Mouse (Mus musculus) kidney, postnatal 0 days (tissue): ENCODE measurements around the gene Srsf11. TPM values are rescaled to one million over a fixed set of nuclear protein-coding genes. Genes with fewer than 3 reads are reported as not detected.

Experiments
- ATAC-seq: fragments of 200-750 bp; cut with Nextera tagmentation; replicated peaks from 2 replicates; pipeline ENCODE4 v1.8.0; 2017; ENCODE audit warnings: low read depth, moderate number of reproducible peaks, moderate TSS enrichment, moderate library complexity; ENCODE audit not compliant: low FRiP score
- DNase-seq: peaks from one replicate; pipeline ENCODE4 v3.0.0-alpha.2; 2016; ENCODE audit warnings: low spot score
- H3K27ac ChIP-seq: fragments of 300-500 bp; sonication (generic); 2 replicates; pipeline ENCODE4 v1.5.1; 2014; ENCODE audit warnings: mild to moderate bottlenecking
- H3K27me3 ChIP-seq: fragments of 300-500 bp; sonication (generic); 2 replicates; pipeline ENCODE4 v1.6.1; 2014; ENCODE audit warnings: low read length, mixed read lengths; ENCODE audit not compliant: insufficient read depth
- H3K36me3 ChIP-seq: fragments of 300-500 bp; sonication (generic); 2 replicates; pipeline ENCODE4 v1.6.1; 2014; ENCODE audit warnings: low read length, mixed read lengths; ENCODE audit not compliant: insufficient read depth
- H3K4me1 ChIP-seq: fragments of 300-500 bp; sonication (generic); replicated peaks from 2 replicates; pipeline ENCODE4 v1.6.1; 2014; ENCODE audit warnings: antibody characterized with exemption, low read length, mixed read lengths; ENCODE audit not compliant: insufficient read depth
- H3K4me2 ChIP-seq: fragments of 300-500 bp; sonication (generic); 2 replicates; pipeline ENCODE4 v1.6.1; 2014; ENCODE audit warnings: mild to moderate bottlenecking, low read length, moderate library complexity, mixed read lengths
- H3K4me3 ChIP-seq: fragments of 300-500 bp; sonication (generic); replicated peaks from 2 replicates; pipeline ENCODE4 v1.5.1; 2014; ENCODE audit warnings: low read depth, low read length
- H3K9ac ChIP-seq: fragments of 300-500 bp; sonication (generic); 2 replicates; pipeline ENCODE4 v1.6.1; 2014; ENCODE audit warnings: low read depth, low read length
- H3K9me3 ChIP-seq: fragments of 300-500 bp; sonication (generic); replicated peaks from 2 replicates; pipeline ENCODE4 v1.6.1; 2016; ENCODE audit warnings: low read length, inconsistent platforms, mixed read lengths
- CTCF ChIP-seq: IDR thresholded peaks from 2 replicates; pipeline ENCODE4 v1.5.1; 2016; ENCODE audit warnings: antibody characterized with exemption, low read depth, mild to moderate bottlenecking, moderate library complexity
- WGBS: fragments of 180-500 bp; shearing (Covaris S2); extraction: QIAGEN DNeasy Blood & Tissue Kit; methylation state at CpG from one replicate; pipeline ENCODE4 v1.1.7; 2014; 5-methylcytosine and 5-hydroxymethylcytosine counted together
- polyA plus RNA-seq: library from polyadenylated mRNA; unstranded; fragments of >200 nt; fragmentation: Nextera tagmentation; extraction: Ambion mirVana; gene quantifications from 2 replicates; pipeline ENCODE4 v1.2.1, GENCODE M21; 2015

The Srsf11 gene
- polyA plus RNA-seq: 238 and 277 TPM in 2 replicates

- Histone ChIP-seq H3K4me3 (peak within 1 kb of the TSS; percentile 80), H3K9me3 (no peaks in the 10 kb centered on the region), H3K27ac (peak within 1 kb of the TSS; percentile 87), H3K9ac (peak within 1 kb of the TSS; percentile 83), H3K27me3 (no peaks in the 10 kb centered on the region), H3K4me1 (0 out of 2 replicates have a peak, but pooled peaks cover 5% of the 10 kb centered on the region), H3K36me3 (no peaks in the 10 kb centered on the region), H3K4me2 (peak within 1 kb of the TSS; percentile 64)
- under 1% methylated on average over 55 of the region's 55 CpGs for WGBS
- ATAC-seq (peak; percentile 97), DNase-seq (peak; percentile 97)
- no peak for TF ChIP-seq CTCF
Observed at GRCm38 (mm10) chr3:158036329-158036988, at the start of gene Srsf11, which contains the start of gene Lrrc40. Gene Srsf11, minus strand, starts transcription at chr3:158036639. Gene Lrrc40, plus strand, starts transcription at chr3:158036662.

DNA sequence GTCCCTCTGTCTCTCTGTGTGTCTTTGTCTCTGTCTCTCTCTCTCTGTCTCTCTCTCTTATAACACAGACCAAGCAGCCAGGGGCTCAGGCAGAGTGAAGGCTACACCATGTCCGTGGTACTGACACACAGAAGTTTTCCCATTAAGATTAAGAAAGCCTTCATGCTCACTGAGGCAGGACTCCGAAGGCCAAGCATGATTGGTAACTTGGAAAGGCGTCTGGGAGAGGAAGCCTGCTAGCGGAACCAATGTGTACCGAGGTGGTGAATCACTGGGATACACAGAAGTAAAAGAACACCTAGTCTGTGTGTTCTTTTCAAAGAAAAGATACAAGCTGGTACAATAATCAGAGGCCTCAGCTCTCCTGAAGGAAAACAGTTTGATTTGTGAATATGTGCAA is 41.4 kb upstream of the Srsf11 start:
- Histone ChIP-seq H3K4me2 (no peak overlapping the region), H3K9me3 (no peaks in the 10 kb centered on the region), H3K4me3 (no peak overlapping the region), H3K36me3 (no peaks in the 10 kb centered on the region), H3K27me3 (no peaks in the 10 kb centered on the region), H3K27ac (no peak overlapping the region), H3K4me1 (no peaks in the 10 kb centered on the region), H3K9ac (no peak overlapping the region)
- no peak for DNase-seq
- no peak for TF ChIP-seq CTCF
- 47% methylated on average over 5 of the region's 5 CpGs for WGBS
- ATAC-seq: no peak

GRCm38 (mm10) chr3:158077380-158077772 is 40.9 kb upstream of the Srsf11 start:
- Histone ChIP-seq H3K36me3 (no peaks in the 10 kb centered on the region), H3K27ac (no peak overlapping the region), H3K4me2 (no peak overlapping the region), H3K4me1 (no peaks in the 10 kb centered on the region), H3K27me3 (no peaks in the 10 kb centered on the region), H3K9ac (no peak overlapping the region), H3K4me3 (no peak overlapping the region), H3K9me3 (no peaks in the 10 kb centered on the region)
- WGBS: 51% methylated on average over 1 of the region's 1 CpGs
- ATAC-seq (no peak), DNase-seq (no peak)
- TF ChIP-seq CTCF: no peak

DNA sequence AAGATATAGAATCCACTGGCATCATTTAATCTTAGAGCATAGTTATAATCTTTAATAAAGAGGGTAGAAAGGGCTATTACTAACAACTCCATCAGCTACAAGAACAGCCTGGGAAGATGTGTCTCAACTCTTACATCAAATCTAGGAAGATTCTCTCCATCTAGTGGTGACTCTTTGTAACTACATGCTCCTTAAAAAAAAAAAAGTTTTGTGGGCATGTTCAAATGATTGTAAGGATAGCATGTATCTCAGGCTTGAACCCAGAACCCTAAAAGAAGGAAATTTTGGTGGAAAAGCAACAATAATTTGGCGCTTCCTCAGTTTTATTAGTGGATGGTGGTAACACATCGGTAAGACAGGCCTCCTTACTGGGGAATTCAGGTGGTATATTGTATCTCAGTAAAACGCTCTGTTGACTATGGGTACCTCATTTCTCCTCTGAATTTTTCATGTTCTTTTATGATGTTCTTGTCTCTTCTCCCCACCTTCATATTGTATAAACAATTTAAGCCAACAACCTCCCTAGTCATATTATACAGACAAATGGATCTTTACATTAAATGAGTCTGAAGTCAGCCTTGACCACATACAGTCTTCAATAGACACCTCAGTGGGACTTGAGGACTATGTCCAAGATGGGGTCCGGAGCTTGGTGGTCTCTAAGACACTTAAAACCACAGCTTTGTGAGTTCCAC is 40.4 kb upstream of the Srsf11 start:
- no peak overlapping the region for H3K27ac ChIP-seq
- H3K4me1 ChIP-seq: no peaks in the 10 kb centered on the region
- no peak overlapping the region for H3K4me2 ChIP-seq
- H3K36me3 ChIP-seq: no peaks in the 10 kb centered on the region
- peak; percentile 76 for TF ChIP-seq CTCF
- no peak overlapping the region for H3K4me3 ChIP-seq
- H3K9me3 ChIP-seq: no peaks in the 10 kb centered on the region
- no peak overlapping the region for H3K9ac ChIP-seq
- H3K27me3 ChIP-seq: no peaks in the 10 kb centered on the region
- DNase-seq (peak; percentile 85), ATAC-seq (no peak)
- WGBS: 51% methylated on average over 4 of the region's 4 CpGs

DNA sequence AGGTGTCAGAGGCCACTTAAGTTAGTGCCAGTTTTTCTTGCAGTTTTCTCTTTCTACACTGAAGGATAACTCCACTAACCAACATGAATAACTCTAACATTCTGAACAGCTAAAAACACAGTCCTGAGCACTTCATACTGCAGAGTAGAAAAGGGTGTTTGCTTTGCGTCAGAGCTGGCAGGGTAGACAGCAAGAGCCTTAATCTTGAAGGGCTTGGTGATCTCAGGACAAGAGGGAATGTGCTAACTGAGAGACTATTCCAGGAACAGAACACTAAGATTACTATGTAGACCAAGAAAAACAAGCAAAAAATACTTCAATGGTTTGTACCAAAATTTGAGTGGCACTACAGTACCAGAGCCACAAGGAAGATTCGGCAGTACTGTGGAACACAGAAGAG is 38.6 kb upstream of the Srsf11 start:
- DNase-seq (no peak), ATAC-seq (no peak)
- H3K36me3 ChIP-seq: no peaks in the 10 kb centered on the region
- H3K4me2 ChIP-seq: no peak overlapping the region
- no peaks in the 10 kb centered on the region for H3K9me3 ChIP-seq
- no peak overlapping the region for H3K27ac ChIP-seq
- 87% methylated on average over 2 of the region's 2 CpGs for WGBS
- H3K9ac ChIP-seq: no peak overlapping the region
- H3K4me3 ChIP-seq: no peak overlapping the region
- H3K4me1 ChIP-seq: no peaks in the 10 kb centered on the region
- no peak for TF ChIP-seq CTCF
- no peaks in the 10 kb centered on the region for H3K27me3 ChIP-seq

DNA sequence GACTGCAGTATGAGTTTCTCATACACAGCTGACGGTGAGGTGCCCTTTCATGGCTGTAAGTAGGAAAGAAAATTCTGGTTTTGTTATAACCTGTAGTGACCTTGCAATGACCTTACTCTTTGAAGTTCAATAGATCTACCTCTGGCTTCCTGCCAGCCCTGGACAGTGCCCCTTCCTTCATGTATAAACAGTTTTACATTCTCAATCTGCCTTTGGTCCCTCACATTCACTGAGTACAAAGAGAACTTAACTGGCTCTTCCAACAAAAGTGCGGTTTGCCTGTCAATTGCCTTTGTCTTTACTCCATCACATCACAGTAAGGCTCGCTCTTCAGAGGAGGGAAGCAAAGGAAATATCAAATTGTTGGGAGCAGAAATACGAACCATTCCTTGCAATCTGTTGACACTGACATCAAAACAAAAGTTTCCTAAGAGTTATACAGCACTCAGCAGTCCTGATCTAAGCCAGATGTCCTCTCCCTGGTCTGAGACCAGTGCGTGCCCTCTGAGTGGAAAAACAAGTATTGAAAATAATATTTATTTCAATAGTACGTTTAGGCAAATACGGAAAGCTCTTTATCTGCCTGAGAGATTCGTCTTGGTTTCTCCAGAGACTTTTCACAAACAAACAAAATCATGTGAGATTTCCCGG is 32.3 kb upstream of the Srsf11 start:
- Histone ChIP-seq H3K4me3 (no peak overlapping the region), H3K9me3 (no peaks in the 10 kb centered on the region), H3K9ac (no peak overlapping the region), H3K36me3 (no peaks in the 10 kb centered on the region), H3K4me1 (no peaks in the 10 kb centered on the region), H3K4me2 (no peak overlapping the region), H3K27ac (no peak overlapping the region), H3K27me3 (no peaks in the 10 kb centered on the region)
- TF ChIP-seq CTCF: no peak
- 71% methylated on average over 9 of the region's 9 CpGs for WGBS
- no peak for ATAC-seq
- no peak for DNase-seq
